Mouse (Mus musculus) E14TG2a.4 (cell line): Measurements from ENCODE around the gene Gm45021.

Experiments used
- CTCF ChIP-seq: conservative IDR thresholded peaks from 2 replicates; pipeline ENCODE4 v1.5.1; 2014; ENCODE audit warnings: low read length
- NANOG ChIP-seq: IDR thresholded peaks from 2 replicates; pipeline ENCODE4 v1.6.1; 2014; ENCODE audit warnings: borderline replicate concordance, low read length, mixed read lengths
- POU5F1 ChIP-seq: IDR thresholded peaks from 2 replicates; pipeline ENCODE4 v1.6.1; 2014; ENCODE audit warnings: low read length, borderline replicate concordance

DNA sequence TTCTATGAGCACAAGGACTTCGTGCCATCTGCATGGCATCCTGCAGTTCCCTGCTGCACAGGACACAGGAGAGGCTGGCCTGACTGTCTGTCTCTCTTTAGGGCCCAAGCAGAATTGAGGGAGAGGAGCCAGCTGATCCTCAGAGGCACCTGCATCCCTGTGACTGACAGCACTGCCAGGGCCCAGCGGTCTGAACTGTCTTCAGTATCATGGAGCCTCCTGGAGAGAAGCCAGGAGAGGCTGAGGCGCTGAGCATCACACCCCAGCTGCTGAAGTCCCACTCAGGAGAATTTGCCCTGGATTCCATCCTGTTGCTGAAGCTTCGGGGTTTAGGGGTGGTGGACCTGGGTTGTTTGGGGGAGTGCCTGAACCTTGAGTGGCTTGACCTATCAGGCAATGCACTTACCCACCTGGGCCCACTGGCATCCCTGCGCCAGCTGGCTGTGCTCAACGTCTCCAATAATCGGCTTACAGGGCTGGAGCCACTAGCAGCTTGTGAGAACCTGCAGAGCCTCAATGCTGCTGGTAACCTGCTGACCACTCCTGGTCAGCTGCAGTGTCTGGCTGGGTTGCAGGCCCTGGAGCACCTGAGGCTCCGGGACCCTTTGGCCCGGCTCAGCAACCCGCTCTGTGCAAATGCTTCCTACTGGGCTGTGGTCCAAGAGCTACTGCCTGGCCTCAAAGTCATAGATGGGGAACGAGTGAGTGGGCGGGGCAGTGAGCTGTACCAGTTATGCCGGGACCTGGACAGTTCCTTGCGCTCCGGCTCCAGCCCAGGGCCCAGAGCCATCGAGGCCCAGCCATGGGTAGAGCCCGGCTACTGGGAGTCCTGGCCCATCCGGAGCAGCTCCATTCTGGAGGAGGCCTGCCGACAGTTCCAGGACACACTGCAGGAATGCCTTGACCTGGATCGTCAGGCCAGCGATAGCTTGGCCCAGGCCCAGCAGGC lies 21.1 kb upstream of the Gm45021 start:
- no peak for TF ChIP-seq CTCF
- TF ChIP-seq POU5F1, result no peak
- no peak for TF ChIP-seq NANOG
